Mouse (Mus musculus): ENCODE measurements around the gene Nrtn. TPM values are rescaled to one million over a fixed set of nuclear protein-coding genes. Genes with fewer than 3 reads are reported as not detected.

The Nrtn gene
- total and polyA plus RNA-seq, 3 experiments: 0.25 TPM; not detected in 2

DNA sequence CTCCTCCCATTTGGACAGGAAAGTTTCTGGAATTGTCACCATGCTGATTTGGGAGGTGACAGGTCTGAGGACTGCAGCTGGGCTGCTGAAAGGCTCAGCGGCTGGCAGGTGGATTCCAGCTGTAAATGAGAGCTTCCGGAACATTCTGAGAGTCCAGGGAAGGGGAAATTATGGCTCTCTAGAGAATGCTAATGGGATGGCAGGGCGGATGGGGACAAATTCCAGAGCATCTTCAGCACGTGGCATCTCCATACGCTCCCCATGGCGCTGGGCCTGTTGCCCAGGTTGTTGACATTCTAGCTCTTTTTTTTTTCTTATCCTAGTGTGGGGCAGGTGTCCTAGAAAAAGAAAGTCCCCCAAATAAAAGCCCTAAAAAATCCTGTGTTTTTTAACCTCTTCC is 28.2 kb downstream of the Nrtn start:
- dilution Hi-C loops (cut with MboI; ENCODE audit: extremely low pct_ligation_motif_present, extremely low pct_unique_long_range_greater_than_20kb, low sequenced_read_pairs): no loop called here
- Histone ChIP-seq H3K4me1 (ENCODE audit: control insufficient read depth in 1 of 2, insufficient read depth in 2 of 2) (peaks cover 6 to 24% of the 10 kb centered on the region in 2 experiments), H3K27me3 (replicated peaks) (peaks cover 46% of the 10 kb centered on the region), H3K4me3 (replicated peaks in 1 of 3; ENCODE audit: low read depth in 2 of 3, low read length in 2 of 3, poor library complexity in 1 of 3) (no peak overlapping the region), H3K9ac (ENCODE audit: insufficient read depth, low read depth) (no peak overlapping the region), H3K9me3 (replicated peaks; ENCODE audit: low read length) (no peaks in the 10 kb centered on the region), H3K36me3 (replicated peaks in 1 of 2; ENCODE audit: control insufficient read depth in 1 of 2, insufficient read depth in 1 of 2, low read length in 1 of 2) (peaks cover 0 to 6% of the 10 kb centered on the region in 2 experiments), H3K4me2 (ENCODE audit: insufficient read depth, low read depth, poor library complexity, severe bottlenecking) (no peak overlapping the region), H3K27ac (ENCODE audit: insufficient read depth, low read depth) (no peak overlapping the region), H3K79me2 (replicated peaks; ENCODE audit: control insufficient read depth, extremely low read depth, insufficient read depth, poor library complexity, severe bottlenecking) (no peaks in the 10 kb centered on the region)
- DNase-seq (ENCODE audit: extremely low read depth): no peak
- in situ Hi-C loops (cut with MboI; ENCODE audit: low pct_ligation_motif_present, low pct_unique_long_range_greater_than_20kb, low sequenced_read_pairs): no loop called here
- TF ChIP-seq HCFC1 (IDR thresholded peaks at IDR 0.05; ENCODE audit: low read depth, low read length) (no peak), POLR2AphosphoS2 (IDR thresholded peaks at IDR 0.05; ENCODE audit: low read depth, low read length) (no peak), ZKSCAN1 (IDR thresholded peaks at IDR 0.05; ENCODE audit: borderline replicate concordance, low read depth, low read length) (no peak), TCF12 (IDR thresholded peaks at IDR 0.05; ENCODE audit: low read depth, low read length) (no peak), NRF1 (IDR thresholded peaks at IDR 0.05; ENCODE audit: low read depth, low read length) (no peak), SMC3 (IDR thresholded peaks at IDR 0.05; ENCODE audit: low read depth, low read length) (no peak), SIN3A (IDR thresholded peaks at IDR 0.05; ENCODE audit: low read length) (no peak), ELF1 (IDR thresholded peaks at IDR 0.05; ENCODE audit: low read depth, low read length) (no peak), MAX (IDR thresholded peaks at IDR 0.05; ENCODE audit: low read length) (no peak), CTCF (conservative IDR thresholded peaks at IDR 0.05 in 1 of 2, IDR thresholded peaks at IDR 0.05 in 1 of 2; ENCODE audit: low read depth in 2 of 2, low read length in 2 of 2) (no peak), ZMIZ1 (IDR thresholded peaks at IDR 0.05; ENCODE audit: low read depth, low read length) (no peak), NELFE (IDR thresholded peaks at IDR 0.05; ENCODE audit: low read depth, low read length) (no peak), ZNF384 (IDR thresholded peaks at IDR 0.05; ENCODE audit: low read depth, low read length) (no peak), ETS1 (conservative IDR thresholded peaks at IDR 0.05; ENCODE audit: low read depth, low read length) (no peak), USF1 (IDR thresholded peaks at IDR 0.05; ENCODE audit: low read depth, low read length) (no peak)

DNA sequence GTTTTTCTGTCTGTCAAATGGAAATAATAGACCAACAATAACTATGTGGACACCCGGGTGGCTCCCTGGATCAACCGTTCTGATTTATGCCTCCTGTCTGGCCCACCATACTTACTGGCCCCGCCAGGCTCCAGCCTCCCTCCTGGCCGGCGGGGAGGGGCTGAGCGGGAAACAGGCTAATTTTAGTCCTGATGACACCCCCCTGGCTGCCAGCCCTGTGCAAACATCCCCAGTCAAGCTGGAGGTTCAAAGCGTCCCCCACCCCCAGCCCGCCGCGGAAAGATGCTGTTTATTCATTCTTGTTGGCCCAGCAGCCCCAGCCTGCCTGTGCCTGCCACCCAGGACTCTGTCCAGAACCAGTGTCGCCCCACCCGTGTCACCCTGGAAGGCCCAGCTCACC is 29.2 kb downstream of the Nrtn start:
- TF ChIP-seq PAX5 (IDR thresholded peaks at IDR 0.05; ENCODE audit: low read length): no peak
- no peak for TF ChIP-seq KAT2A (IDR thresholded peaks at IDR 0.05; ENCODE audit: insufficient replicate concordance, low read length)
- TF ChIP-seq IRF4 (IDR thresholded peaks at IDR 0.05; ENCODE audit: low read depth, low read length): no peak
- no peak for TF ChIP-seq E2F4 (IDR thresholded peaks at IDR 0.05; ENCODE audit: insufficient replicate concordance, low read depth, low read length)
- no peak for TF ChIP-seq POLR2A (IDR thresholded peaks at IDR 0.05; ENCODE audit: low read depth, low read length)
- no peak for TF ChIP-seq ETS1 (conservative IDR thresholded peaks at IDR 0.05; ENCODE audit: low read depth, low read length)
- TF ChIP-seq HCFC1 (IDR thresholded peaks at IDR 0.05; ENCODE audit: low read depth, low read length): no peak
- TF ChIP-seq SMC3 (IDR thresholded peaks at IDR 0.05; ENCODE audit: low read depth, low read length): no peak
- TF ChIP-seq JUND (conservative IDR thresholded peaks at IDR 0.05; ENCODE audit: low read depth, low read length): no peak
- TF ChIP-seq MEF2A (IDR thresholded peaks at IDR 0.05; ENCODE audit: borderline replicate concordance, low read depth, low read length): no peak
- TF ChIP-seq ZKSCAN1 (IDR thresholded peaks at IDR 0.05; ENCODE audit: borderline replicate concordance, low read depth, low read length): no peak
- TF ChIP-seq GABPA (IDR thresholded peaks at IDR 0.05; ENCODE audit: insufficient replicate concordance, low read depth, low read length): no peak
- no peak for TF ChIP-seq NELFE (IDR thresholded peaks at IDR 0.05; ENCODE audit: low read depth, low read length)
- no peak for TF ChIP-seq MAX (IDR thresholded peaks at IDR 0.05; ENCODE audit: low read length)
- TF ChIP-seq POLR2AphosphoS2 (IDR thresholded peaks at IDR 0.05; ENCODE audit: low read depth, low read length): no peak
- no peak for TF ChIP-seq EP300 (IDR thresholded peaks at IDR 0.05; ENCODE audit: low read length)
- dilution Hi-C loops (cut with MboI; ENCODE audit: extremely low pct_ligation_motif_present, extremely low pct_unique_long_range_greater_than_20kb, low sequenced_read_pairs) (no loop called here), in situ Hi-C loops (cut with MboI; ENCODE audit: low pct_ligation_motif_present, low pct_unique_long_range_greater_than_20kb, low sequenced_read_pairs) (no loop called here)
- peaks cover 36% of the 10 kb centered on the region for H3K27me3 ChIP-seq (replicated peaks)
- H3K4me1 ChIP-seq (ENCODE audit: control insufficient read depth in 1 of 2, insufficient read depth in 2 of 2): peaks cover 6 to 24% of the 10 kb centered on the region in 2 experiments
- H3K79me2 ChIP-seq (replicated peaks; ENCODE audit: control insufficient read depth, extremely low read depth, insufficient read depth, poor library complexity, severe bottlenecking): no peaks in the 10 kb centered on the region
- H3K9me3 ChIP-seq (replicated peaks; ENCODE audit: low read length): no peaks in the 10 kb centered on the region
- 0 out of 2 replicates have a peak overlapping the region, but pooled peaks have one; percentile 5 for H3K4me2 ChIP-seq (ENCODE audit: insufficient read depth, low read depth, poor library complexity, severe bottlenecking)
- peaks cover 5 to 16% of the 10 kb centered on the region in 2 experiments for H3K36me3 ChIP-seq (replicated peaks in 1 of 2; ENCODE audit: control insufficient read depth in 1 of 2, insufficient read depth in 1 of 2, low read length in 1 of 2)
- no peak overlapping the region for H3K27ac ChIP-seq (ENCODE audit: insufficient read depth, low read depth)
- H3K9ac ChIP-seq (ENCODE audit: insufficient read depth, low read depth): no peak overlapping the region
- DNase-seq (ENCODE audit: extremely low read depth): no peak
- no peak overlapping the region for H3K4me3 ChIP-seq (replicated peaks in 1 of 3; ENCODE audit: low read depth in 2 of 3, low read length in 2 of 3, poor library complexity in 1 of 3)
